Mouse (Mus musculus) liver, adult 2 months (tissue): ENCODE results near the gene Gon7. TPM values are rescaled to one million over a fixed set of nuclear protein-coding genes. Genes with fewer than 3 reads are reported as not detected.

ENCODE experiments used
- DNase-seq: peaks from one replicate; pipeline ENCODE4 v3.0.0-alpha.2; 2011; ENCODE audit warnings: low read depth, low spot score; ENCODE audit errors: extremely low read depth
- H3K27ac ChIP-seq: fragments of 200-500 bp; replicated peaks from 2 replicates; pipeline ENCODE4 v1.5.1; 2012; ENCODE audit warnings: low read depth, mild to moderate bottlenecking, control low read depth, inconsistent platforms, low read length; ENCODE audit not compliant: insufficient read depth
- H3K27me3 ChIP-seq: fragments of 200-500 bp; 2 replicates; pipeline ENCODE4 v1.6.1; 2012; ENCODE audit warnings: mild to moderate bottlenecking, moderate library complexity, low read length, inconsistent platforms; ENCODE audit not compliant: control insufficient read depth, insufficient read depth
- H3K36me3 ChIP-seq: fragments of 200-500 bp; 2 replicates; pipeline ENCODE4 v1.6.1; 2012; ENCODE audit warnings: low read length, inconsistent platforms; ENCODE audit not compliant: control insufficient read depth, insufficient read depth
- H3K4me1 ChIP-seq: fragments of 200-500 bp; 2 replicates; pipeline ENCODE4 v1.6.1; 2011; ENCODE audit warnings: low read length; ENCODE audit not compliant: control insufficient read depth, insufficient read depth
- H3K4me3 ChIP-seq: fragments of 200-500 bp; 2 replicates; pipeline ENCODE4 v1.5.1; 2011; ENCODE audit warnings: low read depth, mild to moderate bottlenecking, control low read depth, low read length, moderate library complexity; ENCODE audit not compliant: insufficient read depth
- H3K79me2 ChIP-seq: fragments of 200-500 bp; 2 replicates; pipeline ENCODE4 v1.6.1; 2012; ENCODE audit warnings: inconsistent platforms, mild to moderate bottlenecking, low read length, moderate library complexity; ENCODE audit not compliant: control insufficient read depth, insufficient read depth
- H3K9ac ChIP-seq: fragments of 200-500 bp; 2 replicates; pipeline ENCODE4 v1.6.1; 2012; ENCODE audit warnings: low read depth, mild to moderate bottlenecking, control low read depth, inconsistent platforms, low read length
- CTCF ChIP-seq: fragments of 200-500 bp; IDR thresholded peaks from 2 replicates; pipeline ENCODE4 v1.5.1; 2011; ENCODE audit warnings: low read depth, low read length, control low read depth
- POLR2A ChIP-seq: fragments of 200-500 bp; IDR thresholded peaks from 2 replicates; pipeline ENCODE4 v1.6.1; 2011; ENCODE audit warnings: low read length, control low read depth; ENCODE audit not compliant: insufficient read depth; ENCODE audit errors: extremely low read depth
- WGBS: fragments of 180-500 bp; shearing (Covaris S2); methylation state at CpG from one replicate; pipeline ENCODE4 v1.1.7; 2018; 5-methylcytosine and 5-hydroxymethylcytosine counted together
- polyA plus RNA-seq: library from polyadenylated mRNA; depleted of rRNA; stranded (reverse); fragments of >200 nt; gene quantifications from 2 replicates; pipeline ENCODE4 v1.2.3, GENCODE M21; 2012; rRNA removed
- total RNA-seq: library from RNA; depleted of rRNA; stranded (reverse); fragments of >200 nt; gene quantifications from 2 replicates; pipeline ENCODE4 v1.2.3, GENCODE M21; 2014; rRNA removed

Gene Gon7
- 5.0 and 5.6 TPM in 2 replicates for total RNA-seq
- 11.3 and 11.5 TPM in 2 replicates for polyA plus RNA-seq

GRCm38 (mm10) chr12:102757689-102758402 is at the start of gene Gon7, which contains the start of the genes Gm28051 and Ubr7:
Gene Gon7 (minus strand): TSS chr12:102757803.
Gene Gm28051 (minus strand): TSS chr12:102757765.
Gene Ubr7 (plus strand): TSS chr12:102757967.
- TF ChIP-seq POLR2A, result peak; percentile 72
- TF ChIP-seq CTCF, result peak; percentile 41
- H3K36me3 ChIP-seq, result peaks cover 4% of the 10 kb centered on the region
- under 1% methylated on average over 73 of the region's 73 CpGs for WGBS
- peaks cover 10% of the 10 kb centered on the region; the same call in 1 of the 2 replicates for H3K4me1 ChIP-seq
- no peaks in the 10 kb centered on the region for H3K27me3 ChIP-seq
- peak within 1 kb of the TSS; percentile 95 for H3K4me3 ChIP-seq
- peak within 1 kb of the TSS; percentile 89 for H3K9ac ChIP-seq
- H3K27ac ChIP-seq, result peak within 1 kb of the TSS; percentile 74
- peaks cover 11% of the 10 kb centered on the region; the same call in 1 of the 2 replicates for H3K79me2 ChIP-seq
- peak; percentile 91 for DNase-seq

GRCm38 (mm10) chr12:102799528-102799927 is 41.9 kb upstream of the Gon7 start:
- Histone ChIP-seq H3K36me3 (peaks cover 11% of the 10 kb centered on the region), H3K4me1 (no peaks in the 10 kb centered on the region), H3K4me3 (no peak overlapping the region), H3K79me2 (no peaks in the 10 kb centered on the region), H3K9ac (no peak overlapping the region), H3K27me3 (no peaks in the 10 kb centered on the region), H3K27ac (no peak overlapping the region)
- TF ChIP-seq CTCF (no peak), POLR2A (no peak)
- DNase-seq, result no peak
- 93% methylated on average over 2 of the region's 2 CpGs for WGBS

DNA sequence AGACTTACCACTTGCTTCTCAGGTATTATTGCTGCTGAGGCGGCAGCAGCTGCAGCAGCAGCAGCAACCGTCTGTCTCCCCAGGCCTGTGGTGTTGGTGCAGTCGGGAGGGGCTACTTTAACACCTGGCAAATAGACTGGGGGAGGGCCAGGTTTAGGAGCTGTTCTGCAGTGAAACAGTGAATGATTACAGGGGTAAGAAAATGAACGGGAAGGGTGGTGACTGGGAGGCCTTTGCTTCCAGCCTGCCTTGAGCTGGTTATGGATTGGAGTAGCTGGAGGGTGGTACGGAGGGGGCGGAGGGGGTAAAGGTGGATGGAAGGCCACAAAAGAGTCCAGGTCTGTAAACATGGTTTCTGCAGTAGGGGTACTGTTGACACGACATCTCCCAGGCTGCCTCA is 30.3 kb upstream of the Gon7 start:
- no peak for TF ChIP-seq CTCF
- no peak for TF ChIP-seq POLR2A
- H3K4me3 ChIP-seq, result no peak overlapping the region
- no peak for DNase-seq
- 47% methylated on average over 7 of the region's 7 CpGs for WGBS
- H3K9ac ChIP-seq, result no peak overlapping the region
- H3K27ac ChIP-seq, result no peak overlapping the region
- peaks cover 44% of the 10 kb centered on the region for H3K36me3 ChIP-seq
- no peaks in the 10 kb centered on the region for H3K4me1 ChIP-seq
- H3K27me3 ChIP-seq, result no peaks in the 10 kb centered on the region
- H3K79me2 ChIP-seq, result no peaks in the 10 kb centered on the region

DNA sequence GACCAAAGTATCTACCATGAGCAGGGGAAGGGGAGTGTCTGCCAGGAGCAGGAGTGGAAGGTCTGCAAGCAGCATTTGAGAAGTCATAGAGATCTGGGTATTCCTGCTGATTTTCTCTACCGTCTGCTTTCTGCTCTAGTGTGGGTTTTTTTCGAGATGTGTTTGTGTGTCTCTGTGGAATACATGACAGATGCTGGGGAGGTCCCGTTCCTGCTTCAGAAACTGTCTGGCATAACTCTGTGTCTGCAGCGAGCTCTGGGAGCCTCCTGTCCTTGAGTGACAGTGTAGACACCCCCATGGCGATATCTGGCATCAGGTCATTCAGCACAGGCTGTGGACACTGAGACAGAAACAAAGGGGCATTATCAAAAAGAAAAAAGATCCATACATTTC is 28.0 kb upstream of the Gon7 start:
- H3K4me1 ChIP-seq, result no peaks in the 10 kb centered on the region
- peaks cover 36% of the 10 kb centered on the region for H3K36me3 ChIP-seq
- H3K27me3 ChIP-seq, result no peaks in the 10 kb centered on the region
- no peak for DNase-seq
- WGBS, result 92% methylated on average over 5 of the region's 5 CpGs
- no peak overlapping the region for H3K9ac ChIP-seq
- no peaks in the 10 kb centered on the region for H3K79me2 ChIP-seq
- H3K4me3 ChIP-seq, result no peak overlapping the region
- H3K27ac ChIP-seq, result no peak overlapping the region
- TF ChIP-seq CTCF, result no peak
- TF ChIP-seq POLR2A, result no peak

GRCm38 (mm10) chr12:102784899-102785592 is 27.4 kb upstream of the Gon7 start:
- no peak for TF ChIP-seq CTCF
- TF ChIP-seq POLR2A, result no peak
- no peak for DNase-seq
- H3K9ac ChIP-seq, result no peak overlapping the region
- no peaks in the 10 kb centered on the region for H3K79me2 ChIP-seq
- H3K4me1 ChIP-seq, result no peaks in the 10 kb centered on the region
- WGBS, result 88% methylated on average over 19 of the region's 19 CpGs
- no peak overlapping the region for H3K4me3 ChIP-seq
- H3K27me3 ChIP-seq, result no peaks in the 10 kb centered on the region
- peaks cover 31% of the 10 kb centered on the region for H3K36me3 ChIP-seq
- H3K27ac ChIP-seq, result no peak overlapping the region
